Mouse (Mus musculus) olfactory bulb, adult 2 months (tissue): Measurements from ENCODE around the gene Csnk1e.

Source experiments
- CTCF ChIP-seq: fragments of 200-500 bp; IDR thresholded peaks from 2 replicates; pipeline ENCODE4 v1.5.1; 2012; ENCODE audit warnings: low read depth, mild to moderate bottlenecking, low read length, moderate library complexity; ENCODE audit not compliant: insufficient read depth
- POLR2A ChIP-seq: fragments of 200-500 bp; IDR thresholded peaks from 2 replicates; pipeline ENCODE4 v1.6.1; 2012; ENCODE audit warnings: mild to moderate bottlenecking, low read depth, low read length, moderate library complexity; ENCODE audit not compliant: insufficient read depth

DNA sequence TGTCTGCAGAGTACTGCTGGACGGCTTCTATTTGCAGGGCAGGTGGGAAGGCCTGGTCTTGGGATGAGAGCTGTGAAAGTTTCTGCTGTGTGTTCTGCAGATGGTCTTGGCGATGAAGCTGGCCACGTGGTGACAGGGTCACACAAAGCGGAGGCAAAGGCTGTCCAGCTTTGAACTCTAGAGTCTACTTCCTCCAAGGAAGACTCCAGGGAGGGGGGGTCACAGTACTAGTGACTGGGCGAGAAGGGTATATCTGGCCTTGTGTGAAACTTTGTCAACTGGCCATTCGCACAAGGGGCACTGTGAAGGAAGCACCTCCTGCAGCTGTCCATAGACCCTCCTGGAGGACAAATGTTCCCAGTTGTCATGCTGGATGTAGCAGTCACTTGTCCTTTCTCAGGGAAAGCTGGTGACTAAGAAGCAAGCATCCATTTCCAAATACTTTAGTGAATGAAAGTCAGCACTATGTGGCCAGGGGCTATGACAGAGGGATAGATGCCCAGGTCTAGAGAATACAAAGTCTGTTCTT is 32.6 kb downstream of the Csnk1e start:
- TF ChIP-seq CTCF: no peak
- no peak for TF ChIP-seq POLR2A
